Mouse (Mus musculus): ENCODE measurements around the gene Retsat.

GRCm38 (mm10) chr6:72553079-72553412, 45.2 kb upstream of the Retsat start:
- TF ChIP-seq SMC3 (IDR thresholded peaks at IDR 0.05; ENCODE audit: low read depth, low read length) (no peak), JUN (IDR thresholded peaks at IDR 0.05; ENCODE audit: insufficient read depth, low read depth, low read length) (no peak; the same call in 1 of the 2 replicates), CTCF (conservative IDR thresholded peaks at IDR 0.05 in 1 of 2, IDR thresholded peaks at IDR 0.05 in 1 of 2; ENCODE audit: low read depth in 2 of 2, low read length in 2 of 2) (no peak), POLR2AphosphoS2 (IDR thresholded peaks at IDR 0.05; ENCODE audit: low read depth, low read length) (no peak), ETS1 (conservative IDR thresholded peaks at IDR 0.05; ENCODE audit: low read depth, low read length) (0 out of 2 replicates have a peak, but pooled peaks have one; percentile 1), MAX (IDR thresholded peaks at IDR 0.05; ENCODE audit: low read length) (no peak; the same call in 1 of the 2 replicates), BHLHE40 (IDR thresholded peaks at IDR 0.05; ENCODE audit: low read depth, low read length) (no peak; the same call in 1 of the 2 replicates), CHD2 (IDR thresholded peaks at IDR 0.05; ENCODE audit: low read length) (0 out of 2 replicates have a peak, but pooled peaks have one; percentile 36), MAZ (IDR thresholded peaks at IDR 0.05; ENCODE audit: low read depth, low read length) (no peak), EP300 (IDR thresholded peaks at IDR 0.05; ENCODE audit: low read length) (no peak), USF1 (IDR thresholded peaks at IDR 0.05; ENCODE audit: low read depth, low read length) (no peak)

Measured in CH12.LX (cell line).